Mouse (Mus musculus): ENCODE measurements at regions not wholly inside any gene's neighbourhood (a gene's known extent, or its start where the extent isn't known, plus 50 kb on each side); places are given as distances from the start of the nearest gene placed in this dataset.

DNA sequence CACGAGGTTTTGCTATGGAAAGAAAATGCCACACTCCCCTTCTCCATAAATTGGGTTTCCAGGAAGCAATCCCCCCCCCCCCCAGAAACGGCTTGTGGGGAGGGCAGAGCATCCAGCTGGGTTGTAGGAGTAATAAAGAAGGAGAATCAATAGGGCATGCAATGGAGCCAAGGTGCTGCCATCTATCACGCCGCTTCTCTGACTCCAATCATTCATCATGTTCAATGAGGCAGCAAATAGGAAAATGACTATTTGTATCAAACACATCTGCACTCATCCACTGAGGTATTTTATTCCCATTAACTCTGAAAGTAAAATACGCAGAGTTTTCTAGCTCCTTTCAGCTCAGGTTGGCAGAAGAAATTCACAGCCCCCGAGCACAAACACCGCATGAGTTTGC, 103.5 kb upstream of the Tbca start:
- WGBS (ENCODE audit: insufficient replicate concordance), result 61% methylated on average over 7 of the region's 7 CpGs
- ATAC-seq (replicated peaks; ENCODE audit: insufficient number of reproducible peaks, low FRiP score, low TSS enrichment), result no peak

DNA sequence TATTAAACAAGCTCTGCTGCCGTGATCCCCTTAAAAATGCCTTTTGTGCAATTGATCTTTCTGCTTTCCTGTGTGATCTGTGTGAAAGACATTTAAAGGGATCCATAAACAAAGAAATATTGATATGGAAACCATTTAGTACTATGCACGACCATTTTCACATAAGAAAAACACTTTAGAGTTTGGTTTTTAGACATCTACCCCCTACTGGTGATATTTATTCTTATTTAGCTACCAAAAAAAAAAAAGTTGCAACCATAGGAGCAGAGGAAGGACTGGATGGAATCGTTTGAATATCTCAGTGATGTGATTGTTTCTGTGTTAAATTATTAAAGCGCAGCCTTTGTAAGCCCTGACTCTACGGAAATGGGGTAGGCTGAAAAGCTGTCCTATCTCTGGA, 101.4 kb upstream of the Tbca start:
- peaks cover 3% of the 10 kb centered on the region; the same call in 1 of the 2 replicates for H3K27me3 ChIP-seq (ENCODE audit: control insufficient read depth, insufficient read depth, low read length)
- H3K9me3 ChIP-seq (replicated peaks; ENCODE audit: control insufficient read depth, low read length), result no peaks in the 10 kb centered on the region
- H3K4me3 ChIP-seq (ENCODE audit: low read depth, low read length), result no peak overlapping the region
- no peak overlapping the region for H3K9ac ChIP-seq (ENCODE audit: low read depth, low read length)
- H3K27ac ChIP-seq (ENCODE audit: low read depth, low read length), result no peak overlapping the region
- H3K4me2 ChIP-seq, result no peak overlapping the region
- no peaks in the 10 kb centered on the region for H3K36me3 ChIP-seq (ENCODE audit: control insufficient read depth, insufficient read depth, low read length)
- no peak for ATAC-seq (replicated peaks; ENCODE audit: insufficient number of reproducible peaks, low FRiP score, low TSS enrichment)
- no peaks in the 10 kb centered on the region for H3K4me1 ChIP-seq (ENCODE audit: control insufficient read depth, insufficient read depth, low read length)
- 73% methylated on average over 5 of the region's 5 CpGs for WGBS (ENCODE audit: insufficient replicate concordance)

More for the DNA sequence above, 103.5 kb upstream of the Tbca start:
- H3K4me1 ChIP-seq (ENCODE audit: control insufficient read depth, insufficient read depth, low read length), result no peaks in the 10 kb centered on the region
- H3K36me3 ChIP-seq (ENCODE audit: control insufficient read depth, insufficient read depth, low read length), result no peaks in the 10 kb centered on the region
- peaks cover 5% of the 10 kb centered on the region for H3K27me3 ChIP-seq (ENCODE audit: control insufficient read depth, insufficient read depth, low read length)
- no peak overlapping the region for H3K4me3 ChIP-seq (ENCODE audit: low read depth, low read length)
- H3K9me3 ChIP-seq (replicated peaks; ENCODE audit: control insufficient read depth, low read length), result no peaks in the 10 kb centered on the region
- H3K27ac ChIP-seq (ENCODE audit: low read depth, low read length), result no peak overlapping the region
- no peak overlapping the region for H3K9ac ChIP-seq (ENCODE audit: low read depth, low read length)
- H3K4me2 ChIP-seq, result no peak overlapping the region

DNA sequence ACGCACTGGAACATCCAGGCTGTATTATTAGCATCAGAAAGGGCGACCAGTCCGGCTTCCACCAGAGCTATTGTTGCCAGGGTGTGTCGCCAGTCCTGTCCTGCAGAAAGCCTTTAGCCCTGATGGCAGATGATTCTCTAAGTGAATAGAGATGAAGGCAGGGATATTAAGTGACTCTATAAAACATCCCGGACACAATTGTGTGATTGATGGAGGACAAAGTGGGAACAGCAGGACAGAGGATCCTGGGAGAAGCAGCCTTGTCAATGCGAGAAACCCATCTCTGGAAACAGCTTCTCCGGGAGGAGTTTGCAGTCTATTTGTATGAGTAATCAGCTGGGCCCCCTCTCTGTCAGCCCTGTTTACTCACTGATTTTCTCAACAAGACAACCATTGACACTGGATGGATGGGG, 82.1 kb upstream of the Tbca start:
- Histone ChIP-seq H3K9me3 (replicated peaks; ENCODE audit: control insufficient read depth, low read length) (no peaks in the 10 kb centered on the region), H3K27ac (ENCODE audit: low read depth, low read length) (no peak overlapping the region), H3K4me3 (ENCODE audit: low read depth, low read length) (no peak overlapping the region), H3K27me3 (ENCODE audit: control insufficient read depth, insufficient read depth, low read length) (peaks cover 84% of the 10 kb centered on the region), H3K4me1 (ENCODE audit: control insufficient read depth, insufficient read depth, low read length) (peaks cover 9% of the 10 kb centered on the region), H3K9ac (ENCODE audit: low read depth, low read length) (no peak overlapping the region), H3K4me2 (no peak overlapping the region), H3K36me3 (ENCODE audit: control insufficient read depth, insufficient read depth, low read length) (no peaks in the 10 kb centered on the region)
- no peak for ATAC-seq (replicated peaks; ENCODE audit: insufficient number of reproducible peaks, low FRiP score, low TSS enrichment)
- 9% methylated on average over 7 of the region's 7 CpGs for WGBS (ENCODE audit: insufficient replicate concordance)

DNA sequence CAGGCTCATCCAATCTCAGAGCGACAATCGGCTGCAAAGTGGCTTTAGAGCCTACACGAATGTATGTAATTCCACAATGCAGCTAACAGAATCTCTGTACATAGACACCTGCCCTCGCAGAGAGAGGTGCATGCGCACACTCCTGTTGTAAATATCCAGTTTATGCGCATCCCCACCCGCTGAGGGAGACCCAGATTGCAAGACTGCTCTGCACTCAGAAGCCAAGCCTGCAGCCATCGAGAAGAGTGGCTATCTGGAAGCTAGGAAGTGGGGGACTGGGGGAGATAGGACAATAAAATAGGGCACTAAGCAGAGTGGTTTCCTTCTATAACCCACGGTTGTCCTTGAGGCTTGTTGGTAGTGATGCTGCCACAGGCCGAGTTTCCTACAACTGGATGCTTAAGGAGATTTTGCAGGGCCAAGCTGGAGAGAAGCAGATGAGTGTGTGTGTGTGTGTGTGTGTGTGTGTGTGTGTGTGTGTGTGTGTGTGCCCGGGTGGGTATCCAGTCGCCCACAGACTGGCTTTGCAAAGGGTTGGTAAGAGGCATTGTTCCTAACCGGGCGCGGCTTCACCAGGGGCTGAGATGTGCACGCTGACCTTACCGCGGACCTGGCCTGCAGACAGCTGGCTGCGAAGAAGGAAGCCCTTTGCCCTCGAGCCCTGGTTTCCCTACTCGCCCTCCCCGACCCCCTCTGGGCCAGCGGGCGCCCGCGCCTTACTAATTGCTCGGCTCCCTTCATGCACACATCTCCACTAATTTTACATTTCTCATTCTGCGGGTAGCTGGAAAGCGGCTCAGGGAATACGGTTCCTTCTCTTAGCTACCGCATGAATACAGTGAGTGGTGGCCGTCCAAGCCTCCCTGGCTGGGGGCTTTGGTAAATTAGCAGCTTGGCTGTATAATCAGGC, 81.1 kb upstream of the Tbca start:
- no peak overlapping the region for H3K4me3 ChIP-seq (ENCODE audit: low read depth, low read length)
- H3K9me3 ChIP-seq (replicated peaks; ENCODE audit: control insufficient read depth, low read length), result no peaks in the 10 kb centered on the region
- H3K36me3 ChIP-seq (ENCODE audit: control insufficient read depth, insufficient read depth, low read length), result no peaks in the 10 kb centered on the region
- no peak overlapping the region for H3K27ac ChIP-seq (ENCODE audit: low read depth, low read length)
- WGBS (ENCODE audit: insufficient replicate concordance), result 2% methylated on average over 32 of the region's 32 CpGs
- no peak overlapping the region for H3K9ac ChIP-seq (ENCODE audit: low read depth, low read length)
- H3K4me1 ChIP-seq (ENCODE audit: control insufficient read depth, insufficient read depth, low read length), result peaks cover 9% of the 10 kb centered on the region
- H3K4me2 ChIP-seq, result 0 out of 2 replicates have a peak overlapping the region, but pooled peaks have one; percentile 19
- H3K27me3 ChIP-seq (ENCODE audit: control insufficient read depth, insufficient read depth, low read length), result peaks cover 86% of the 10 kb centered on the region
- ATAC-seq (replicated peaks; ENCODE audit: insufficient number of reproducible peaks, low FRiP score, low TSS enrichment), result no peak

DNA sequence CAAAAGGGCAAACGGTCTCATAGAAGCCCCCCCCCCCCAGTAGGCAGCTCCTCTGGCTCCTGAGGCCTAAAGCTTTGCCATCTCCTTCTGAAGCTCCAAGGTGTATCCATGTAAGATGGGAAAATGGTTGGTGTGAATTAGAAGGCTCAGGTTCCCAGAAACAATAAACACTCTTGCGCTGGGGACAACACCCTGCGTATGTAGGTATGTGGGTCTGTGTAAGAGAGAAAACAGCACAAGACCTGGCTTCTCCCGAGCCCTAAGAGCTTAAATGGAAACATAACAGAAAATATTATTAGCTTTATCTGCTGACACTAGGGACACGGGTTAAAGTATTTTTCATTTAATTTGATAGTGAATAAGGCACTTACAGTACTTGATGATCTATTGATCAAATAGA, 79.9 kb upstream of the Tbca start:
- H3K4me1 ChIP-seq (ENCODE audit: control insufficient read depth, insufficient read depth, low read length), result peaks cover 5% of the 10 kb centered on the region
- no peak for ATAC-seq (replicated peaks; ENCODE audit: insufficient number of reproducible peaks, low FRiP score, low TSS enrichment)
- peaks cover 82% of the 10 kb centered on the region for H3K27me3 ChIP-seq (ENCODE audit: control insufficient read depth, insufficient read depth, low read length)
- no peak overlapping the region for H3K27ac ChIP-seq (ENCODE audit: low read depth, low read length)
- H3K4me3 ChIP-seq (ENCODE audit: low read depth, low read length), result no peak overlapping the region
- WGBS (ENCODE audit: insufficient replicate concordance), result 27% methylated on average over 5 of the region's 5 CpGs
- H3K4me2 ChIP-seq, result no peak overlapping the region
- no peaks in the 10 kb centered on the region for H3K9me3 ChIP-seq (replicated peaks; ENCODE audit: control insufficient read depth, low read length)
- no peaks in the 10 kb centered on the region for H3K36me3 ChIP-seq (ENCODE audit: control insufficient read depth, insufficient read depth, low read length)
- H3K9ac ChIP-seq (ENCODE audit: low read depth, low read length), result no peak overlapping the region

DNA sequence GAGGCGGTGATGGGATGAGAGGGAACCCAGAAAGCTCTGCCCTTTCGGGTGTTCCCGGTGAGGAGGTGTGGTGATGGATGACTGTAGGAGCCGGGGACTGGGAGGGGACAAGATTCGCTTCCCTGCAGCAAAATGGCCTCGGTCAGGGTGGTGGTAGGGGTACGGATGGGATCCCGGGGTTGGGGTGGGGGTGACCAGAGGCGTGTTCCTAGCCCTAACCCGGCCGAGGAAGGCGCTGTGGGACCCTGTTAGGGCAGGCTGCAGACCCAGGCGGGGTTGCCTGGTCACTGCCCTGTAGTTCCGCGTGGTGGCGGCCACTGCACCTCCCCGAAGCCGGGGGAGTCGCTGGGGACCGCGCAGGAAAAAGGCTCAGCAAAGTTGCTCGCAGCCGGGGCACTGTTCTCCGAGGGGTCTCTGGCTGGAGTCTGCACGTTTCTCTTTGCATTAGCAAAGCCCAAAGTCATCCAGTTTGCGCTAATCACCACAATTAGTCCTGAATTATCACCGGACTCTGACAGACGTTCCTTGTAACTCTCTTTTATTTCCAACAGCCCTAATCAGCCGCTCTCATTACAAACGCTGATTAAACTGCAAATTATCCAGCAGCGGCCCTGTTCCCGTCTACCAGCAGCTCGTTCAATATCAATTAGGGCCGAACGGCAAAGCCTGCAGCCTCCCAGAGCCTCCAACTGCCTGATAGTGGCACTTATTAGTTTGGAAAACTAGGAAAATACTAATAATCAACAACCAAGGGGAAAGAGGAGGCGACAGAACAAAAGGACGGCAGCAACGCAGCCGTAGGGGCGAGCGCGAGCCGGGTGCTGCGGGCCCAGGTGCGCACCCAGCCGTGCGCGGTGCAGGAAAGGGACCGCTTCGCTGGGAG, 78.8 kb upstream of the Tbca start:
- Histone ChIP-seq H3K4me2 (peak overlapping the region; percentile 89), H3K9me3 (replicated peaks; ENCODE audit: control insufficient read depth, low read length) (no peaks in the 10 kb centered on the region), H3K4me1 (ENCODE audit: control insufficient read depth, insufficient read depth, low read length) (peaks cover 5% of the 10 kb centered on the region), H3K27me3 (ENCODE audit: control insufficient read depth, insufficient read depth, low read length) (peaks cover 75% of the 10 kb centered on the region), H3K9ac (ENCODE audit: low read depth, low read length) (peak overlapping the region; percentile 43; the same call in 1 of the 2 replicates), H3K36me3 (ENCODE audit: control insufficient read depth, insufficient read depth, low read length) (no peaks in the 10 kb centered on the region), H3K4me3 (ENCODE audit: low read depth, low read length) (peak overlapping the region; percentile 46), H3K27ac (ENCODE audit: low read depth, low read length) (no peak overlapping the region)
- under 1% methylated on average over 50 of the region's 50 CpGs for WGBS (ENCODE audit: insufficient replicate concordance)
- peak; percentile 86 for ATAC-seq (replicated peaks; ENCODE audit: insufficient number of reproducible peaks, low FRiP score, low TSS enrichment)

DNA sequence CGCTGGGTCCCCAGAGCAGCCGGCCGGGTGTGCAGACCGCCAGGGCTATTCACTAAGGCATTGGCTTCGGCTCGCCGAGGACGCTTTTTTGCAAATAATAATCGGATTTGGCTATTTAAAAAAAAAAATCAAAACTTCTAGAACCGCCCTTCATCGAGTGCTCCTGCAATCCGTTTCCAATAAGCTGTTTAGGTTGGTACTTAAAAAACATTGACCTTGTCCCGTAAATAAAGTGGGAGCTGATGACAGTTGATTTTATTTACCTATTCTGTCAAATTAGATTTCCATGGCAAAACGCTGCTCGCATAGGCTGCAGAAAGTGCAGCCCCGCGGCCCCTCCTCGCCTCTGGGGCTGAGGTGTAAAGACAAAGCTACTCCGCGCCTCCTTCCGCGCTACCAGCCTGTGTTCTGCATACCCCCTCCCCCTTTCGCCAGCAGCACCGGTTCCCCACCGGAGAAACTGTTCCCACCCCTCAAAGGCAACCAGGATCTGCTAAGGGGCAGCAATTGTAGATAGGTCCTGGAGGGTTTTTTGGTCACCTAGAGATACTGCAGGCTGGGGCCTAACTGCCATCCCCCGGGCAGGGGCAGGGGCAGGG, 78.0 kb upstream of the Tbca start:
- H3K4me3 ChIP-seq (ENCODE audit: low read depth, low read length), result peak overlapping the region; percentile 46

DNA sequence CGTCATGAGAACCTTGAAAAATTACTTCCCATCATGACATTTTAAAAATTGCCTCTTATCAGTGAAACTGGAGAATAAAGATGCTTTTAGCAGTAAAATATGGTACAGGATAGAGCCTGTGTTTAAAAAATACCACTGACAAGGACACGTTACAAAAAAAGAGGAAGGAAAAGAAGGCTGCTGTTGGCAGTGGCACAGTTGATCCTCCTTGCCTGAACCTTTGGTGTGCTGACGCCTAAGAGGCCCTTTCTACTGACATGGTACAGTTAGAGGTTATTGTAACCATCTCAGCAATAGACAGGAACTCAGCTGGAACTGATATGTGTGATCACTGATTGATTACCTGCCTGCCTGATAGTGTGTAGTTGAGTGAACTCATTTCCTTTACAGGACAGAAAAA, 75.3 kb upstream of the Tbca start:
- no peak overlapping the region for H3K4me2 ChIP-seq
- H3K36me3 ChIP-seq (ENCODE audit: control insufficient read depth, insufficient read depth, low read length), result no peaks in the 10 kb centered on the region
- 46% methylated on average over 3 of the region's 3 CpGs for WGBS (ENCODE audit: insufficient replicate concordance)
- peaks cover 48% of the 10 kb centered on the region for H3K27me3 ChIP-seq (ENCODE audit: control insufficient read depth, insufficient read depth, low read length)
- H3K4me1 ChIP-seq (ENCODE audit: control insufficient read depth, insufficient read depth, low read length), result peaks cover 5% of the 10 kb centered on the region
- ATAC-seq (replicated peaks; ENCODE audit: insufficient number of reproducible peaks, low FRiP score, low TSS enrichment), result no peak
- no peak overlapping the region for H3K9ac ChIP-seq (ENCODE audit: low read depth, low read length)
- H3K27ac ChIP-seq (ENCODE audit: low read depth, low read length), result no peak overlapping the region
- H3K4me3 ChIP-seq (ENCODE audit: low read depth, low read length), result no peak overlapping the region
- H3K9me3 ChIP-seq (replicated peaks; ENCODE audit: control insufficient read depth, low read length), result no peaks in the 10 kb centered on the region

More for the DNA sequence above, 78.0 kb upstream of the Tbca start:
- Histone ChIP-seq H3K36me3 (ENCODE audit: control insufficient read depth, insufficient read depth, low read length) (no peaks in the 10 kb centered on the region), H3K4me2 (peak overlapping the region; percentile 89), H3K4me1 (ENCODE audit: control insufficient read depth, insufficient read depth, low read length) (peaks cover 5% of the 10 kb centered on the region), H3K27ac (ENCODE audit: low read depth, low read length) (no peak overlapping the region), H3K27me3 (ENCODE audit: control insufficient read depth, insufficient read depth, low read length) (peaks cover 70% of the 10 kb centered on the region), H3K9ac (ENCODE audit: low read depth, low read length) (peak overlapping the region; percentile 43; the same call in 1 of the 2 replicates), H3K9me3 (replicated peaks; ENCODE audit: control insufficient read depth, low read length) (no peaks in the 10 kb centered on the region)
- no peak for ATAC-seq (replicated peaks; ENCODE audit: insufficient number of reproducible peaks, low FRiP score, low TSS enrichment)
- under 1% methylated on average over 26 of the region's 26 CpGs for WGBS (ENCODE audit: insufficient replicate concordance)
